Mouse (Mus musculus) liver, embryonic 14.5 days (tissue): ENCODE measurements around the gene Btg2.

Experiments
- CTCF ChIP-seq: IDR thresholded peaks from 2 replicates; pipeline ENCODE4 v1.5.1; 2016; ENCODE audit warnings: antibody characterized with exemption, low read depth, control low read depth
- EP300 ChIP-seq: IDR thresholded peaks from 2 replicates; pipeline ENCODE4 v1.6.1; 2016; ENCODE audit warnings: antibody characterized with exemption, low read depth

- TF ChIP-seq EP300 (no peak), CTCF (no peak)
These were observed 7.4 kb downstream of the Btg2 start for GRCm38 (mm10) chr1:134071411-134072018.
